Mouse (Mus musculus) heart, embryonic 11.5 days (tissue): ENCODE results near the gene Stx2. TPM values are rescaled to one million over a fixed set of nuclear protein-coding genes. Genes with fewer than 3 reads are reported as not detected.

Experiments used
- ATAC-seq: fragments of 200-750 bp; cut with Nextera tagmentation; replicated peaks from 2 replicates; pipeline ENCODE4 v1.8.0; 2017; ENCODE audit warnings: moderate library complexity; ENCODE audit not compliant: insufficient number of reproducible peaks, low FRiP score, low TSS enrichment
- H3K27ac ChIP-seq: fragments of 300-500 bp; sonication (generic); 2 replicates; pipeline ENCODE4 v1.5.1; 2014; ENCODE audit warnings: mild to moderate bottlenecking, low read depth, low read length
- H3K27me3 ChIP-seq: fragments of 300-500 bp; sonication (generic); 2 replicates; pipeline ENCODE4 v1.6.1; 2014; ENCODE audit warnings: mild to moderate bottlenecking, low read length, mixed read lengths; ENCODE audit not compliant: control insufficient read depth, insufficient read depth
- H3K36me3 ChIP-seq: fragments of 300-500 bp; sonication (generic); 2 replicates; pipeline ENCODE4 v1.6.1; 2014; ENCODE audit warnings: mild to moderate bottlenecking, low read length, moderate library complexity, mixed read lengths; ENCODE audit not compliant: control insufficient read depth, insufficient read depth
- H3K4me1 ChIP-seq: fragments of 300-500 bp; sonication (generic); 2 replicates; pipeline ENCODE4 v1.6.1; 2014; ENCODE audit warnings: low read length; ENCODE audit not compliant: control insufficient read depth, insufficient read depth
- H3K4me2 ChIP-seq: fragments of 300-500 bp; sonication (generic); 2 replicates; pipeline ENCODE4 v1.6.1; 2014; ENCODE audit warnings: mild to moderate bottlenecking, moderate library complexity
- H3K4me3 ChIP-seq: fragments of 300-500 bp; sonication (generic); 2 replicates; pipeline ENCODE4 v1.5.1; 2014; ENCODE audit warnings: low read depth, low read length
- H3K9ac ChIP-seq: fragments of 300-500 bp; sonication (generic); 2 replicates; pipeline ENCODE4 v1.6.1; 2014; ENCODE audit warnings: mild to moderate bottlenecking, low read depth, low read length, moderate library complexity
- H3K9me3 ChIP-seq: fragments of 300-500 bp; sonication (generic); replicated peaks from 2 replicates; pipeline ENCODE4 v1.6.1; 2016; ENCODE audit warnings: low read length; ENCODE audit not compliant: control insufficient read depth
- WGBS: fragments of 180-500 bp; shearing (Covaris S2); extraction: QIAGEN DNeasy Blood & Tissue Kit; methylation state at CpG from one replicate; pipeline ENCODE4 v1.1.7; 2014; ENCODE audit not compliant: insufficient replicate concordance; 5-methylcytosine and 5-hydroxymethylcytosine counted together
- polyA plus RNA-seq: library from polyadenylated mRNA; unstranded; fragments of >200 nt; fragmentation: Nextera tagmentation; extraction: Ambion mirVana; gene quantifications from 2 replicates; pipeline ENCODE4 v1.2.1, GENCODE M21; 2014

The Stx2 gene
- 23.1 and 24.2 TPM in 2 replicates for polyA plus RNA-seq

- Histone ChIP-seq H3K4me2 (peak within 1 kb of the TSS; percentile 89), H3K9ac (peak within 1 kb of the TSS; percentile 77), H3K27me3 (no peaks in the 10 kb centered on the region), H3K9me3 (no peaks in the 10 kb centered on the region), H3K4me1 (peaks cover 5% of the 10 kb centered on the region; the same call in 1 of the 2 replicates), H3K4me3 (peak within 1 kb of the TSS; percentile 71), H3K36me3 (no peaks in the 10 kb centered on the region), H3K27ac (peak within 1 kb of the TSS; percentile 54; the same call in 1 of the 2 replicates)
- peak; percentile 91 for ATAC-seq
- under 1% methylated on average over 33 of the region's 39 CpGs for WGBS
Observed at GRCm38 (mm10) chr5:129008412-129008826, at the start of gene Stx2. Stx2 (minus strand) TSS chr5:129008574.

- ATAC-seq = no peak
- Histone ChIP-seq H3K9ac (no peak overlapping the region), H3K4me1 (no peaks in the 10 kb centered on the region), H3K4me3 (no peak overlapping the region), H3K27me3 (no peaks in the 10 kb centered on the region), H3K36me3 (no peaks in the 10 kb centered on the region), H3K27ac (no peak overlapping the region), H3K4me2 (no peak overlapping the region), H3K9me3 (no peaks in the 10 kb centered on the region)
- WGBS = 72% methylated on average over 9 of the region's 9 CpGs
Observed at GRCm38 (mm10) chr5:129054675-129055284, 46.4 kb upstream of the Stx2 start.

GRCm38 (mm10) chr5:129052636-129053355 lies 44.4 kb upstream of the Stx2 start:
- no peak for ATAC-seq
- Histone ChIP-seq H3K27ac (no peak overlapping the region), H3K9ac (no peak overlapping the region), H3K27me3 (no peaks in the 10 kb centered on the region), H3K4me1 (no peaks in the 10 kb centered on the region), H3K4me3 (no peak overlapping the region), H3K9me3 (no peaks in the 10 kb centered on the region), H3K4me2 (no peak overlapping the region), H3K36me3 (no peaks in the 10 kb centered on the region)
- 45% methylated on average over 20 of the region's 20 CpGs for WGBS

GRCm38 (mm10) chr5:129051910-129052309 lies 43.5 kb upstream of the Stx2 start:
- Histone ChIP-seq H3K9ac (no peak overlapping the region), H3K27me3 (no peaks in the 10 kb centered on the region), H3K4me1 (no peaks in the 10 kb centered on the region), H3K9me3 (no peaks in the 10 kb centered on the region), H3K36me3 (no peaks in the 10 kb centered on the region), H3K27ac (no peak overlapping the region), H3K4me2 (no peak overlapping the region), H3K4me3 (no peak overlapping the region)
- no peak for ATAC-seq
- WGBS = 75% methylated on average over 3 of the region's 3 CpGs

- no peaks in the 10 kb centered on the region for H3K4me1 ChIP-seq
Observed at GRCm38 (mm10) chr5:129049372-129049771, 41.0 kb upstream of the Stx2 start.

GRCm38 (mm10) chr5:129045641-129046580 lies 37.5 kb upstream of the Stx2 start:
- Histone ChIP-seq H3K4me3 (no peak overlapping the region), H3K36me3 (no peaks in the 10 kb centered on the region), H3K27ac (no peak overlapping the region), H3K4me2 (no peak overlapping the region), H3K27me3 (no peaks in the 10 kb centered on the region), H3K4me1 (no peaks in the 10 kb centered on the region), H3K9me3 (no peaks in the 10 kb centered on the region), H3K9ac (no peak overlapping the region)
- 61% methylated on average over 26 of the region's 26 CpGs for WGBS
- ATAC-seq = no peak

More at GRCm38 (mm10) chr5:129049372-129049771, 41.0 kb upstream of the Stx2 start:
- WGBS = 80% methylated on average over 9 of the region's 9 CpGs
- no peaks in the 10 kb centered on the region for H3K36me3 ChIP-seq
- H3K27ac ChIP-seq = no peak overlapping the region
- ATAC-seq = no peak
- no peak overlapping the region for H3K4me2 ChIP-seq
- H3K27me3 ChIP-seq = no peaks in the 10 kb centered on the region
- H3K4me3 ChIP-seq = no peak overlapping the region
- no peaks in the 10 kb centered on the region for H3K9me3 ChIP-seq
- H3K9ac ChIP-seq = no peak overlapping the region

- H3K9ac ChIP-seq = no peak overlapping the region
- no peak overlapping the region for H3K4me2 ChIP-seq
- H3K27me3 ChIP-seq = no peaks in the 10 kb centered on the region
- ATAC-seq = no peak
- H3K27ac ChIP-seq = no peak overlapping the region
- no peaks in the 10 kb centered on the region for H3K36me3 ChIP-seq
- H3K4me3 ChIP-seq = no peak overlapping the region
- H3K9me3 ChIP-seq = no peaks in the 10 kb centered on the region
- H3K4me1 ChIP-seq = no peaks in the 10 kb centered on the region
- WGBS = 70% methylated on average over 7 of the region's 7 CpGs
Observed at GRCm38 (mm10) chr5:129037739-129038138, 29.4 kb upstream of the Stx2 start.

GRCm38 (mm10) chr5:129036678-129037077 lies 28.3 kb upstream of the Stx2 start:
- Histone ChIP-seq H3K36me3 (no peaks in the 10 kb centered on the region), H3K27me3 (no peaks in the 10 kb centered on the region), H3K4me2 (no peak overlapping the region), H3K27ac (no peak overlapping the region), H3K9ac (no peak overlapping the region), H3K4me3 (no peak overlapping the region), H3K9me3 (no peaks in the 10 kb centered on the region), H3K4me1 (no peaks in the 10 kb centered on the region)
- 85% methylated on average over 5 of the region's 5 CpGs for WGBS
- no peak for ATAC-seq
